Mouse (Mus musculus) forebrain, embryonic 11.5 days (tissue): ENCODE results near the gene Lrit3. TPM values are rescaled to one million over a fixed set of nuclear protein-coding genes. Genes with fewer than 3 reads are reported as not detected.

Source experiments
- ATAC-seq: fragments of 200-750 bp; cut with Nextera tagmentation; replicated peaks from 2 replicates; pipeline ENCODE4 v1.8.0; 2017; ENCODE audit warnings: moderate TSS enrichment; ENCODE audit not compliant: low FRiP score
- DNase-seq: peaks from one replicate; pipeline ENCODE4 v3.0.0-alpha.2; 2017; ENCODE audit warnings: low spot score
- H3K27ac ChIP-seq: fragments of 300-500 bp; sonication (generic); 2 replicates; pipeline ENCODE4 v1.5.1; 2014; ENCODE audit warnings: low read depth, low read length
- H3K27me3 ChIP-seq: fragments of 300-500 bp; sonication (generic); 2 replicates; pipeline ENCODE4 v1.6.1; 2014; ENCODE audit warnings: mild to moderate bottlenecking, low read length, mixed read lengths; ENCODE audit not compliant: control insufficient read depth, insufficient read depth
- H3K36me3 ChIP-seq: fragments of 300-500 bp; sonication (generic); 2 replicates; pipeline ENCODE4 v1.6.1; 2014; ENCODE audit warnings: mild to moderate bottlenecking, low read length, moderate library complexity, mixed read lengths; ENCODE audit not compliant: control insufficient read depth, insufficient read depth
- H3K4me1 ChIP-seq: fragments of 300-500 bp; sonication (generic); replicated peaks from 2 replicates; pipeline ENCODE4 v1.6.1; 2014; ENCODE audit warnings: low read length, mixed read lengths; ENCODE audit not compliant: control insufficient read depth, insufficient read depth
- H3K4me2 ChIP-seq: fragments of 300-500 bp; sonication (generic); 2 replicates; pipeline ENCODE4 v1.6.1; 2014; ENCODE audit warnings: low read depth, mild to moderate bottlenecking, low read length, moderate library complexity, mixed read lengths; ENCODE audit not compliant: severe bottlenecking
- H3K4me3 ChIP-seq: fragments of 300-500 bp; sonication (generic); 2 replicates; pipeline ENCODE4 v1.5.1; 2014; ENCODE audit warnings: low read depth, low read length
- H3K9ac ChIP-seq: fragments of 300-500 bp; sonication (generic); 2 replicates; pipeline ENCODE4 v1.6.1; 2014; ENCODE audit warnings: low read length
- H3K9me3 ChIP-seq: fragments of 300-500 bp; sonication (generic); 2 replicates; pipeline ENCODE4 v1.6.1; 2016; ENCODE audit warnings: low read length, mixed read lengths; ENCODE audit not compliant: control insufficient read depth
- WGBS: fragments of 180-500 bp; shearing (Covaris S2); extraction: QIAGEN DNeasy Blood & Tissue Kit; methylation state at CpG from one replicate; pipeline ENCODE4 v1.1.7; 2014; 5-methylcytosine and 5-hydroxymethylcytosine counted together
- polyA plus RNA-seq: library from polyadenylated mRNA; unstranded; fragments of >200 nt; fragmentation: Nextera tagmentation; extraction: Ambion mirVana; gene quantifications from 2 replicates; pipeline ENCODE4 v1.2.1, GENCODE M21; 2014

Lrit3 gene
- polyA plus RNA-seq, 1 experiment from 2014 or later = not detected

DNA sequence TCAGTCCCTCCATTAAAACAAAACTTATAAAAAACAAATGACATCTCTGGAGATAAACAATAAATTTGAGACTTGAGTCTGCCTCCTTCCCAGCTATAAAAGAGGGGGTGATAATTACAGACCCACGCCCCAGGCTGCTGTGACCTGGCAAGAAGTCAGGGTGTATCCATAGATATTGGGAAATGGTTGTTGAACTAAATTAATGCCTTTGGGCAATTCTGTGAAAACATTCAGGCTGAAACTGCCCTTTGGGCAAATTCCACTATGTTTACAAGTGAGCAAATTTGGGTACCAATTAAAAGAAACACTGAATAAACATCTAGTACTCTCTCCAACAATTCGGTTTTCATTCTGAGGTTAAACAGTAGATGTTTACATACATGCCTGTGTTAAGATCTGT, 4.8 kb downstream of the Lrit3 start:
- Histone ChIP-seq H3K4me3 (no peak overlapping the region), H3K36me3 (no peaks in the 10 kb centered on the region), H3K9me3 (no peaks in the 10 kb centered on the region), H3K27me3 (no peaks in the 10 kb centered on the region), H3K4me1 (no peaks in the 10 kb centered on the region), H3K4me2 (no peak overlapping the region), H3K9ac (no peak overlapping the region), H3K27ac (no peak overlapping the region)
- DNase-seq = no peak
- 76% methylated on average over 2 of the region's 2 CpGs for WGBS
- ATAC-seq = no peak

DNA sequence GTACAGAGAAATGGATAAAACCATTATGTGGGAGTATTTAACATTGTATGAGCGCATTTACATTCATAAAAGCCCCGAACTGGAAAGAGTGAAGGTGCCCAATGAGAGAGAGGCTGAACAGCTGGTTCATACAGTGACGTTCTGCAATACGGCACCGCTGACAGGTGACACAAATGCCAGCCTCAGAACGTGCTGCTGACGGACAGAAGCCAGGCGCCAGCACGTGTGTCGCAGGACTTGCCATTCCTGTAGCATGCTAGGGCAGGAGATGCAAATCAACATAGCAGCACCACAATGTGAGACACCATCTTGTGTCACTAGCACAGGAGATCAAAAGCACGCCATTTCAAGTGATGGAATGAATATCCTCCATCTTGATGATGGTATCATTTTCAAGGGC, 5.3 kb downstream of the Lrit3 start:
- 88% methylated on average over 11 of the region's 11 CpGs for WGBS
- H3K4me1 ChIP-seq = no peaks in the 10 kb centered on the region
- no peak overlapping the region for H3K4me3 ChIP-seq
- no peak overlapping the region for H3K9ac ChIP-seq
- ATAC-seq (no peak), DNase-seq (no peak)
- H3K4me2 ChIP-seq = no peak overlapping the region
- H3K27ac ChIP-seq = no peak overlapping the region
- no peaks in the 10 kb centered on the region for H3K9me3 ChIP-seq
- no peaks in the 10 kb centered on the region for H3K36me3 ChIP-seq
- no peaks in the 10 kb centered on the region for H3K27me3 ChIP-seq

DNA sequence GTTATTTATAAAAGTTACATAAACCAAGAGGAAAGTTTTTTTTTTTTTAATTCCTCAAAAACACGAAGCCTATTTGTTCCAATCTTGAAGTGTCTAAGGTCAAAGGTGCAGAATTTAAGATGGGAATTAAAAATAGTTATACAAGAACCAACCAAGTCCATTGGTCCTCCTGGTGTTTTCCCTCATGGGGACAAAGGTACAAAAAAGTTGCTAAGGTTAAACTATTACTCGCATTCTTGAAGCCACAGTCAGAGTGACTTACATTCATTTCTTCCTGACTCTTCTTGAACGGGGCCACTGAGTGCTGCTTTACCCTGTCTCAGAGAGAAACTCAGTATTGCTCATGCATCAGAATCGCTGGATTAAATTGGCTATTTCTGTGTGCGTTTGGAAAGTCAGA, 6.5 kb downstream of the Lrit3 start:
- Histone ChIP-seq H3K4me2 (no peak overlapping the region), H3K4me3 (no peak overlapping the region), H3K4me1 (no peaks in the 10 kb centered on the region), H3K36me3 (no peaks in the 10 kb centered on the region), H3K9ac (no peak overlapping the region), H3K27ac (no peak overlapping the region), H3K9me3 (no peaks in the 10 kb centered on the region), H3K27me3 (no peaks in the 10 kb centered on the region)
- ATAC-seq = no peak
- no peak for DNase-seq
- 80% methylated on average over 5 of the region's 5 CpGs for WGBS

DNA sequence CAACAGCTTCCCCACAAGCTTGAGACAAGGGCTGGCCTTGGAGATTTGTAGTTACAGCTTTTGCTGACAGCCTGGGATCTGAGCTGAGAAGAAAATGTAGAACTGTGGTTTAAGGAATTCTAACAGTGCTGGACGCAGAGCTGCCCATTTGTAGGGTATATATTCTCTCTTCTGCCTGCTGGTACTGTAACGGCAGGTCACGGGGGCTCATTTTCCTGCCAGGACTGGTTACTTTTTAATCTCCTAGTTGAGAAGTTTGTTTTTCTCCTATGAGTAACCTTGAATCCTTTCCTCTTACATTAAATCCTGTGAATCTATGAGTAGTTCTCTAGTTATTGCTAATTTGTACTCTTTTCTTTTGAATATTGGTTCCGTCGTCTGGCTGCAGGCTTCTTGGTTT, 10.0 kb downstream of the Lrit3 start:
- ATAC-seq = no peak
- Histone ChIP-seq H3K4me2 (no peak overlapping the region), H3K27ac (no peak overlapping the region), H3K4me1 (no peaks in the 10 kb centered on the region), H3K4me3 (no peak overlapping the region), H3K9ac (no peak overlapping the region), H3K27me3 (no peaks in the 10 kb centered on the region), H3K9me3 (no peaks in the 10 kb centered on the region), H3K36me3 (no peaks in the 10 kb centered on the region)
- no peak for DNase-seq
- 91% methylated on average over 5 of the region's 5 CpGs for WGBS

DNA sequence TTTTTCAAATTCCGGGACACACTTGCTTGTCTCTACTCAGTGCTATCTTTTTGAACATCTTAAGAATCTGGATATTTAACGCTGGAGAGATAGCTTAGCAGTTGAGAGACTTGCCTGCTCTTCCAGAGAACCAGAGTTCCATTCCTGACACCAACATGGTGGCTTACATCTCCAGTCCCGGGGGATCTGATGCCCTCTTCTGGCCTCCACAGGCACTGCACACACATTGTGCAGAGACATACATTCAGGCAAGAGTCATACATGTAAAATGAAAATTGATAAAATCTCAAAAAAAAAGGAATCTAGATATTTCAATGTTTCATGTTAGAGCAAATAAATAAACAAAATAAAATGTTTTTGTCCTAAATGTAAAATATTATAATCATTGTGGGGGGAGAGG, 21.1 kb downstream of the Lrit3 start:
- Histone ChIP-seq H3K27me3 (no peaks in the 10 kb centered on the region), H3K36me3 (no peaks in the 10 kb centered on the region), H3K4me1 (no peaks in the 10 kb centered on the region; the same call in 1 of the 2 replicates), H3K9ac (no peak overlapping the region), H3K27ac (no peak overlapping the region), H3K9me3 (no peaks in the 10 kb centered on the region), H3K4me2 (no peak overlapping the region), H3K4me3 (no peak overlapping the region)
- WGBS = 86% methylated on average over 3 of the region's 3 CpGs
- DNase-seq (no peak), ATAC-seq (no peak)

DNA sequence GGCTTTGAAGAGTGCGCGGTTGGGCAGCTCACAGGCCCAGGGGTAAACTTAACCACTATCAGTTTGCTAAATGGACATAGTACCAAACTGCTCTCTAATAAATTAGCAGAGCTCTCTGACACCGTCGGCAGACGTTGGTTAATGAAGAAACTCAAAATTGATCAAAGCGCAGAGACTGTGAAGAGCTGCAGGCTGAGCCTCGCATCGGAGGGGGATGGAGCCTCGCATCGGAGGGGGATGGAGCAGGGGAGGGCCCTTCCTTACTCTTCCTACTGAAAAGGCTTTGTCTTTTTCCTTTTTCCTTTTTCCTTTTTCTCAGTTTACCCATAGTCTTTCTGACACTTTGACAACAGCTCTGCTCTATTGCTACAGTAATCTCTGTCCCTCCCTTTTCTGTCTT, 22.4 kb downstream of the Lrit3 start:
- no peak for ATAC-seq
- 29% methylated on average over 10 of the region's 10 CpGs for WGBS

DNA sequence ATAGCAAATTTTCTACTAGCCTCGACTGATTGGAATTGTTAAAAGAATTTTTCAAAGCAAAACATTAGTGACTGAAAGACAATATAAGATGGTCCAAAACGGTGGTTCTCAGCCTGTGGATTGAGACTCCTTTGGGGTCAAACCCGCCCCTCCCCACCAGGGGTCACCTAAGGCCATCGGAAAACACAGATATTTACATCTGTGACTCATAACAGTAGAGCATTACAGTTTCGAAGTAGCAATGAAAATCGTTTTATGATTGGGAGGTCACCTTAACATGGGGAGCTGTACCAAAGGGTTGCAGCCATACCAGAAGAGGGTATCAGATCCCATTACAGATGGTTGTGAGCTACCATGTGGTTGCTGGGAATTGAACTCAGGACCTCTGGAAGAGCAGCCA, 32.6 kb downstream of the Lrit3 start:
- WGBS = 83% methylated on average over 6 of the region's 6 CpGs
- no peaks in the 10 kb centered on the region for H3K9me3 ChIP-seq
- H3K9ac ChIP-seq = no peak overlapping the region
- H3K36me3 ChIP-seq = no peaks in the 10 kb centered on the region
- ATAC-seq (no peak), DNase-seq (no peak)
- H3K4me1 ChIP-seq = no peaks in the 10 kb centered on the region
- H3K4me2 ChIP-seq = no peak overlapping the region
- no peak overlapping the region for H3K27ac ChIP-seq
- no peaks in the 10 kb centered on the region for H3K27me3 ChIP-seq
- H3K4me3 ChIP-seq = no peak overlapping the region

More for the DNA sequence above, 22.4 kb downstream of the Lrit3 start:
- Histone ChIP-seq H3K9me3 (no peaks in the 10 kb centered on the region), H3K27ac (no peak overlapping the region), H3K4me3 (no peak overlapping the region), H3K27me3 (no peaks in the 10 kb centered on the region), H3K4me2 (no peak overlapping the region), H3K9ac (no peak overlapping the region), H3K36me3 (no peaks in the 10 kb centered on the region), H3K4me1 (no peaks in the 10 kb centered on the region; the same call in 1 of the 2 replicates)
- no peak for DNase-seq

DNA sequence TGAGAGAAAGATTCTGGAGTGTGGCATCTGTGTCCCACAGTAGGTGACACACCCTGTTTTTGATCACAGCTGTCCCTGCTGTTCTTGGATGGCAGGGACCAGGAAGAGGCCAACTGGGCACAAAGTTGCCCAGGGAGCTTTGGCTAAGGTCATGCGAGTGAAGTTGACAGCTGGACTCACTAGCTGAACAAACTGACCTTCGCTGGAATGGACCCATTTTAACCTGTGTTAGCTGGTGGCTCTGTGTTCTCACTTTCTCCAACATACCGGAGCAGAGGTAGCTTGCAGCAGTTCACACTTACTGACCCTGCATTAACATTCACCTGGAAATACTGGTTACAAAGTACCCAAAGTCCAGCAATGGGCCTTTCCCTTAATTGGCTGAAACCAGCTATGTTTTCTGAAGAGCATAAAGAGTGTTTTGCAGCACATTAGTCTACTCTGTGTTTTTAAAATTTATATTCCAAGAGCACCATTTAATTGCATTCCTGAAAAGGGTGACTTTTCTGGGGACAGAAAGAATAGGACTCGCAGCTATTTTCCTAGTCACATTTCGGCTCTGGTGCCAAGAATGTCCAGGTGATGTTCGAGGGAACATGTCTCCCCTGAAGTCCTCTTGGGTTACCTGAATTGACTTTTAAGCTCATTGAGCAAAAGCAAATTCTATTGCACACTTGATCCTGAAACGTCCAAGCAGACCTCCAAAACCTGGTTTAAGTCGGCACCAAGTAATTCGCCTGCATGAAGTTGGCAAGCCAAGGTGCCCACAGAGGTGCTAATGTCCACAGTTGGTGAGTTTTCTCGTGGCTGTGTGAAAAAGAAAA, 36.6 kb downstream of the Lrit3 start:
- H3K27me3 ChIP-seq = no peaks in the 10 kb centered on the region
- no peak for ATAC-seq
- no peak overlapping the region for H3K27ac ChIP-seq
- H3K4me2 ChIP-seq = no peak overlapping the region
- H3K4me3 ChIP-seq = no peak overlapping the region
- no peaks in the 10 kb centered on the region for H3K9me3 ChIP-seq
- no peaks in the 10 kb centered on the region for H3K36me3 ChIP-seq
- no peak overlapping the region for H3K9ac ChIP-seq
- 85% methylated on average over 10 of the region's 10 CpGs for WGBS
- H3K4me1 ChIP-seq = no peaks in the 10 kb centered on the region
- DNase-seq = no peak

DNA sequence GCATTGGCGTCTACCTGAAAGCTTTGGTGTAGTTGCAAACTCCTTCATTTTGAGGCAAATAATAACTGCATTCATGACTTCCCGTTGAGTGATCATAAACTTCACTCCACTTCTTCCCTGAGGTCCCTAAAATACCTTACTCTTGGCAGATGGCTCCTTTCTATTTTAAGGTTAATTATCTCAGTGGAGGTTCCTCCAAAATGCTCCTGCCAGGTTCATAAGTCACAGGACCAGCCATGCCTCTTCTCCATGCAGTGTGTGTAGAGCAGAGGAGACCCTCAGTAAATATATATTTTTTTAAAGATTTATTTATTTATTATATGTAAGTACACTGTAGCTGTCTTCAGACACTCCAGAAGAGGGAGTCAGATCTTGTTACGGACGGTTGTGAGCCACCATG, 37.7 kb downstream of the Lrit3 start:
- H3K36me3 ChIP-seq = no peaks in the 10 kb centered on the region
- H3K9ac ChIP-seq = no peak overlapping the region
- H3K27ac ChIP-seq = no peak overlapping the region
- DNase-seq (no peak), ATAC-seq (no peak)
- H3K4me3 ChIP-seq = no peak overlapping the region
- no peaks in the 10 kb centered on the region for H3K9me3 ChIP-seq
- H3K4me2 ChIP-seq = no peak overlapping the region
- 88% methylated on average over 4 of the region's 4 CpGs for WGBS
- H3K27me3 ChIP-seq = no peaks in the 10 kb centered on the region
- no peaks in the 10 kb centered on the region for H3K4me1 ChIP-seq
